8 mouse cellular contexts compared by ENCODE assay signal in genomic region chr19:46572951-46573937, GRCm38 (mm10). TPM values are rescaled to one million over a fixed set of nuclear protein-coding genes. Genes with fewer than 3 reads are reported as not detected.
DNase-seq lines count a peak whose midpoint lies in the region; ATAC-seq and TF ChIP-seq lines count a peak whose summit lies in the region.

Gene Arl3 (minus strand): TSS chr19:46573198.
Gene Sfxn2 (plus strand): TSS chr19:46573365.

- peak; percentile 95 for DNase-seq in heart, postnatal 10 days
- peak; percentile 86 for DNase-seq in large intestine, adult 2 months (ENCODE audit: low read depth, low spot score)
- peak; percentile 98 for DNase-seq in liver, postnatal 0 days
- DNase-seq in testis, postnatal 10 days (ENCODE audit: low spot score), result peak; percentile 96

- peak within 1 kb of the TSS; percentile 82 for H3K4me3 ChIP-seq in ES-Bruce4 (ENCODE audit: low read depth, low read length)
- peak within 1 kb of the TSS; percentile 86 for H3K4me3 ChIP-seq in forebrain, embryonic 13.5 days
- peak within 1 kb of the TSS; percentile 70 for H3K4me3 ChIP-seq in liver, postnatal 0 days (ENCODE audit: low read depth, low read length)
- peak within 1 kb of the TSS; percentile 66 for H3K4me3 ChIP-seq in neural tube, embryonic 14.5 days (ENCODE audit: low read depth, low read length)

- peak within 1 kb of the TSS; percentile 78 for H3K9ac ChIP-seq in ES-Bruce4 (ENCODE audit: low read depth, poor library complexity, severe bottlenecking)
- H3K9ac ChIP-seq in forebrain, embryonic 13.5 days, result peak within 1 kb of the TSS; percentile 87
- H3K9ac ChIP-seq in liver, postnatal 0 days (replicated peaks), result peak within 1 kb of the TSS; percentile 80
- peak within 1 kb of the TSS; percentile 74 for H3K9ac ChIP-seq in neural tube, embryonic 14.5 days (replicated peaks; ENCODE audit: low read depth, low read length)

- peak within 1 kb of the TSS; percentile 86 for H3K4me2 ChIP-seq in forebrain, embryonic 13.5 days
- H3K4me2 ChIP-seq in liver, postnatal 0 days (ENCODE audit: low read depth, low read length), result peak within 1 kb of the TSS; percentile 98
- peak within 1 kb of the TSS; percentile 80 for H3K4me2 ChIP-seq in neural tube, embryonic 14.5 days (ENCODE audit: low read depth, low read length)

- no peak for TF ChIP-seq CTCF in ES-Bruce4 (IDR thresholded peaks at IDR 0.05; ENCODE audit: low read depth, low read length)
- TF ChIP-seq CTCF in liver, postnatal 0 days (IDR thresholded peaks at IDR 0.05; ENCODE audit: low read depth), result peak; percentile 53

- ATAC-seq in cerebellum, adult (ENCODE audit: insufficient number of reproducible peaks, low FRiP score, low TSS enrichment), result peak; percentile 92
- ATAC-seq in forebrain, embryonic 13.5 days, result peak; percentile 97
- ATAC-seq in liver, postnatal 0 days, result peak; percentile 95
- peak; percentile 95 for ATAC-seq in neural tube, embryonic 14.5 days (ENCODE audit: low read depth)

- H3K27me3 ChIP-seq in ES-Bruce4 (ENCODE audit: control insufficient read depth, insufficient read depth, low read length, poor library complexity, severe bottlenecking), result no peaks in the 10 kb centered on the region
- H3K27me3 ChIP-seq in forebrain, embryonic 13.5 days, result no peaks in the 10 kb centered on the region
- no peaks in the 10 kb centered on the region for H3K27me3 ChIP-seq in liver, postnatal 0 days (ENCODE audit: insufficient read depth, low read length)
- H3K27me3 ChIP-seq in neural tube, embryonic 14.5 days (ENCODE audit: control insufficient read depth, insufficient read depth, low read length), result no peaks in the 10 kb centered on the region

- H3K27ac ChIP-seq in ES-Bruce4 (ENCODE audit: insufficient read depth, low read length), result no peak within 1 kb of the TSS
- peak within 1 kb of the TSS; percentile 81 for H3K27ac ChIP-seq in forebrain, embryonic 13.5 days
- peak within 1 kb of the TSS; percentile 95 for H3K27ac ChIP-seq in liver, postnatal 0 days (ENCODE audit: low read depth)
- H3K27ac ChIP-seq in neural tube, embryonic 14.5 days (ENCODE audit: low read depth, low read length), result peak within 1 kb of the TSS; percentile 69

- H3K9me3 ChIP-seq in ES-Bruce4 (replicated peaks; ENCODE audit: control insufficient read depth, insufficient read depth, low read length, poor library complexity, severe bottlenecking), result no peaks in the 10 kb centered on the region
- H3K9me3 ChIP-seq in forebrain, embryonic 13.5 days (replicated peaks), result no peaks in the 10 kb centered on the region
- no peaks in the 10 kb centered on the region for H3K9me3 ChIP-seq in liver, postnatal 0 days (ENCODE audit: low read length)
- H3K9me3 ChIP-seq in neural tube, embryonic 14.5 days (ENCODE audit: control insufficient read depth, low read length), result no peaks in the 10 kb centered on the region

- H3K4me1 ChIP-seq in ES-Bruce4 (ENCODE audit: control insufficient read depth, insufficient read depth, low read length), result no peaks in the 10 kb centered on the region
- peaks cover 30% of the 10 kb centered on the region for H3K4me1 ChIP-seq in forebrain, embryonic 13.5 days
- peaks cover 13% of the 10 kb centered on the region; the same call in 1 of the 2 replicates for H3K4me1 ChIP-seq in liver, postnatal 0 days (ENCODE audit: insufficient read depth)
- H3K4me1 ChIP-seq in neural tube, embryonic 14.5 days (ENCODE audit: control insufficient read depth, insufficient read depth, low read length), result peaks cover 9% of the 10 kb centered on the region; the same call in 1 of the 2 replicates

- no peak for TF ChIP-seq EP300 in ES-Bruce4 (IDR thresholded peaks at IDR 0.05; ENCODE audit: insufficient read depth, low read depth, low read length)
- peak; percentile 51; the same call in 1 of the 2 replicates for TF ChIP-seq EP300 in liver, postnatal 0 days (IDR thresholded peaks at IDR 0.05; ENCODE audit: low read depth)

- no peaks in the 10 kb centered on the region for H3K36me3 ChIP-seq in ES-Bruce4 (ENCODE audit: control insufficient read depth, insufficient read depth, low read length, poor library complexity, severe bottlenecking)
- no peaks in the 10 kb centered on the region for H3K36me3 ChIP-seq in forebrain, embryonic 13.5 days (ENCODE audit: poor library complexity, severe bottlenecking)
- H3K36me3 ChIP-seq in liver, postnatal 0 days (replicated peaks; ENCODE audit: insufficient read depth, low read length), result no peaks in the 10 kb centered on the region
- no peaks in the 10 kb centered on the region for H3K36me3 ChIP-seq in neural tube, embryonic 14.5 days (ENCODE audit: control insufficient read depth, insufficient read depth, low read length)

- WGBS in forebrain, embryonic 13.5 days, result under 1% methylated on average over 55 of the region's 67 CpGs
- 1% methylated on average over 64 of the region's 67 CpGs for WGBS in large intestine, adult 2 months
- under 1% methylated on average over 55 of the region's 67 CpGs for WGBS in liver, postnatal 0 days (ENCODE audit: insufficient replicate concordance)
- WGBS in neural tube, embryonic 14.5 days, result under 1% methylated on average over 62 of the region's 67 CpGs

- intact Hi-C loops in heart, postnatal 10 days (cut with DNase I), result no loop called here

- peak; percentile 93 for TF ChIP-seq POLR2A in ES-Bruce4 (IDR thresholded peaks at IDR 0.05; ENCODE audit: insufficient read depth, low read length)

RNA-seq across cellular contexts. Expression of gene Arl3, which starts in this region (rescaled TPM):
- polyA plus RNA-seq in ES-Bruce4 (2011; ENCODE audit: insufficient read depth, insufficient read length, low read depth, missing spikeins), result 91.4 and 95.8 TPM in 2 replicates
- 233 and 245 TPM in 2 replicates for polyA plus RNA-seq in forebrain, embryonic 13.5 days (2015; fragmentation: Nextera tagmentation; extraction: Ambion mirVana)
- 10 to 100 TPM; 32.8 to 33.6 TPM for total RNA-seq in heart, postnatal 10 days (2021)
- polyA plus RNA-seq in large intestine, adult 2 months (2012; rRNA removed), result 5.6 and 7.6 TPM in 2 replicates
- polyA plus RNA-seq in liver, postnatal 0 days (2015; fragmentation: Nextera tagmentation; extraction: Ambion mirVana), result 17.0 and 17.1 TPM in 2 replicates
- 134 and 160 TPM in 2 replicates for polyA plus RNA-seq in neural tube, embryonic 14.5 days (2014; fragmentation: Nextera tagmentation; extraction: Ambion mirVana)

RNA-seq across cellular contexts. Expression of gene Sfxn2, which starts in this region (rescaled TPM):
- 6.0 and 7.3 TPM in 2 replicates for polyA plus RNA-seq in ES-Bruce4 (2011; ENCODE audit: insufficient read depth, insufficient read length, low read depth, missing spikeins)
- 12.4 and 13.2 TPM in 2 replicates for polyA plus RNA-seq in forebrain, embryonic 13.5 days (2015; fragmentation: Nextera tagmentation; extraction: Ambion mirVana)
- total RNA-seq in heart, postnatal 10 days (2021), result 1 to 10 TPM; 3.0 to 3.8 TPM
- polyA plus RNA-seq in large intestine, adult 2 months (2012; rRNA removed), result 1.7 and 1.8 TPM in 2 replicates
- 63.0 and 63.4 TPM in 2 replicates for polyA plus RNA-seq in liver, postnatal 0 days (2015; fragmentation: Nextera tagmentation; extraction: Ambion mirVana)
- polyA plus RNA-seq in neural tube, embryonic 14.5 days (2014; fragmentation: Nextera tagmentation; extraction: Ambion mirVana), result 10.5 and 10.7 TPM in 2 replicates
